1 mouse cellular context compared by ENCODE assay signal in the genomic region with DNA sequence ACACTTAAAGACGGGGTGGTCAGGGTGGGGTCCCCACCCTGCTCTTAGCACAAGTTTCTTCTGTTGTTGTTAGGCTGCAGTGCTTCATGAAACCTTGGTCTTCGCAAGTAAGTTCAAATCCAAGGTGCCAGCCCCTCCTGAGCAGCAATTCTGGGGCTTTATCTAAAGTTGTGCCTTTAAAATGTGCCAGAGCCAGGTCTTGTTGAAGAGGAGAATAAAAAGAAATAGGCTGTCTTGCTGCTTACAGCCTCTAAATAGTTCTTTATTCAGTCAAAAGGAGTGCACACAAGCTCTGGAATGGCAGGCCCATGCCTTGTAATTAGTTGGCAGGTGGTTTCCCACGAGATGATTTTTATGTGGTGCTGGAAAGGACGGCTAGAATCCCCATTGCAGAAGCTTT.
TF ChIP-seq lines count a peak whose summit lies in the region.

No protein-coding gene starts in this region.

TF ChIP-seq in MEL, 35 proteins besides CTCF, POLR2A, EP300 and RAD21:
- no peak for TF ChIP-seq CHD2 (IDR thresholded peaks at IDR 0.05; ENCODE audit: low read length)
- no peak for TF ChIP-seq MYB (IDR thresholded peaks at IDR 0.05; ENCODE audit: low read depth, low read length)
- TF ChIP-seq JUND (IDR thresholded peaks at IDR 0.05; ENCODE audit: low read depth, low read length), result no peak
- no peak for TF ChIP-seq TAL1 (IDR thresholded peaks at IDR 0.05; ENCODE audit: low read length)
- no peak for TF ChIP-seq TCF12 (IDR thresholded peaks at IDR 0.05; ENCODE audit: low read depth, low read length)
